Mouse (Mus musculus): ENCODE measurements at regions not wholly inside any gene's neighbourhood (a gene's known extent, or its start where the extent isn't known, plus 50 kb on each side); places are given as distances from the start of the nearest gene placed in this dataset.

DNA sequence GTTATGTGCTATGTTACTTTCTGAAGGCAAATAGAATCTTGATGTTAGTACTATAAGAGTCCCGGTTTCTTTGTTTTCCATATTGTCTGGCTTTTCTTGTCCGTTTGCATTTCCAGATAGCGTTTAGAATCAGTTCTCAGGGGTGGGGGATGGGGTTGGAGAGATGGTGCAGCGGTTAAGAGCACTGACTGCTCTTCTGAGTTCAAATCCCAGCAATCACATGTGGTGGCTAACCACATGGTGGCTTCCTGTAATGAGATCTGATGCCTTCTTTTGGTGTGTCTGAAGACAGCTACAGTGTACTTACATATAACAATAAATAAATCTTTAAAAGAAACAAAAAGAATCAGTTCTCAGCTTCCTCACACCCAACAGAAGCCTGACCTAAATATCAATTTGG lies 623.5 kb upstream of the Gm10131 start:
- TF ChIP-seq CTCF (IDR thresholded peaks at IDR 0.05; ENCODE audit: low read depth, low read length) (no peak), POLR2A (IDR thresholded peaks at IDR 0.05; ENCODE audit: extremely low read depth, insufficient read depth, low read length) (no peak)
